Mouse (Mus musculus) liver, embryonic 14.5 days (tissue): ENCODE measurements around the gene Zyx. TPM values are rescaled to one million over a fixed set of nuclear protein-coding genes. Genes with fewer than 3 reads are reported as not detected.

Source experiments
- ATAC-seq: fragments of 200-750 bp; cut with Nextera tagmentation; 2 replicates; pipeline ENCODE4 v1.8.0; 2017; ENCODE audit warnings: moderate number of reproducible peaks, mild to moderate bottlenecking, moderate library complexity; ENCODE audit not compliant: insufficient read depth
- DNase-seq, 3 experiments: peaks; one replicate each; pipeline ENCODE4 v3.0.0-alpha.2; 2012 to 2013; ENCODE audit warnings: low read depth in 3 of 3, low spot score in 3 of 3
- H3K27ac ChIP-seq: fragments of 300-500 bp; sonication (generic); 2 replicates; pipeline ENCODE4 v1.5.1; 2014; ENCODE audit warnings: moderate library complexity, mild to moderate bottlenecking, control low read depth, inconsistent platforms
- H3K27me3 ChIP-seq: fragments of 300-500 bp; sonication (generic); 2 replicates; pipeline ENCODE4 v1.6.1; 2014; ENCODE audit warnings: mild to moderate bottlenecking, low read length, moderate library complexity; ENCODE audit not compliant: control insufficient read depth, insufficient read depth
- H3K36me3 ChIP-seq: fragments of 300-500 bp; sonication (generic); replicated peaks from 2 replicates; pipeline ENCODE4 v1.6.1; 2014; ENCODE audit warnings: low read depth; ENCODE audit not compliant: control insufficient read depth, insufficient read depth
- H3K4me1 ChIP-seq, 2 experiments: fragments of 200-500 bp in 1 of 2; fragments of 300-500 bp in 1 of 2; sonication (generic) in 1 of 2; replicated peaks; 2 replicates each; pipeline ENCODE4 v1.6.1; 2012 to 2014; ENCODE audit warnings: antibody characterized with exemption in 1 of 2, inconsistent platforms in 1 of 2, low read length in 1 of 2; ENCODE audit not compliant: control insufficient read depth in 2 of 2, insufficient read depth in 2 of 2
- H3K4me2 ChIP-seq: fragments of 300-500 bp; sonication (generic); 2 replicates; pipeline ENCODE4 v1.6.1; 2014; ENCODE audit warnings: low read depth, mild to moderate bottlenecking, control low read depth, moderate library complexity
- H3K4me3 ChIP-seq, 2 experiments: fragments of 200-500 bp in 1 of 2; fragments of 300-500 bp in 1 of 2; sonication (generic) in 1 of 2; 2 replicates each; pipeline ENCODE4 v1.5.1; 2012 to 2014; ENCODE audit warnings: low read depth in 2 of 2, low read length in 2 of 2, mild to moderate bottlenecking in 2 of 2, control low read depth in 1 of 2, inconsistent platforms in 1 of 2, moderate library complexity in 1 of 2; ENCODE audit not compliant: insufficient read depth in 1 of 2
- H3K9ac ChIP-seq: fragments of 300-500 bp; sonication (generic); replicated peaks from 2 replicates; pipeline ENCODE4 v1.6.1; 2014; ENCODE audit warnings: mild to moderate bottlenecking, control low read depth, moderate library complexity
- H3K9me3 ChIP-seq: fragments of 300-500 bp; sonication (generic); 2 replicates; pipeline ENCODE4 v1.6.1; 2016; ENCODE audit warnings: low read length, mixed read lengths; ENCODE audit not compliant: control insufficient read depth
- CTCF ChIP-seq: IDR thresholded peaks from 2 replicates; pipeline ENCODE4 v1.5.1; 2016; ENCODE audit warnings: antibody characterized with exemption, low read depth, control low read depth
- EP300 ChIP-seq: IDR thresholded peaks from 2 replicates; pipeline ENCODE4 v1.6.1; 2016; ENCODE audit warnings: antibody characterized with exemption, low read depth
- WGBS: fragments of 180-500 bp; shearing (Covaris S2); extraction: QIAGEN DNeasy Blood & Tissue Kit; methylation state at CpG from one replicate; pipeline ENCODE4 v1.1.7; 2014; ENCODE audit not compliant: insufficient replicate concordance; 5-methylcytosine and 5-hydroxymethylcytosine counted together
- polyA plus RNA-seq, 2 experiments: library from polyadenylated mRNA; depleted of rRNA in 1 of 2; stranded (reverse) in 1 of 2; unstranded in 1 of 2; fragments of >200 nt; fragmentation: Nextera tagmentation in 1 of 2; extraction: Ambion mirVana in 1 of 2; gene quantifications; 2 replicates each; pipeline versions ENCODE4 v1.2.1 to v1.2.3; 2012 to 2014

The Zyx gene
- polyA plus RNA-seq, 2 experiments: 26.7 to 30.2 TPM

- Histone ChIP-seq H3K4me3 (no peak overlapping the region), H3K27ac (no peak overlapping the region), H3K36me3 (no peaks in the 10 kb centered on the region), H3K4me1 (peaks cover 0 to 6% of the 10 kb centered on the region in 2 experiments; a peak in 2 of 4 replicates), H3K9me3 (no peaks in the 10 kb centered on the region), H3K27me3 (no peaks in the 10 kb centered on the region), H3K4me2 (no peak overlapping the region), H3K9ac (no peak overlapping the region)
- no peak for DNase-seq
- ATAC-seq: no peak
- TF ChIP-seq CTCF (no peak), EP300 (no peak)
- WGBS: 65% methylated on average over 6 of the region's 6 CpGs
Observed at GRCm38 (mm10) chr6:42365215-42365614, 15.8 kb downstream of the Zyx start.

- Histone ChIP-seq H3K4me3 (no peak overlapping the region), H3K27ac (no peak overlapping the region), H3K27me3 (no peaks in the 10 kb centered on the region), H3K9ac (no peak overlapping the region), H3K4me1 (peaks cover 0 to 2% of the 10 kb centered on the region in 2 experiments; a peak in 1 of 4 replicates), H3K36me3 (no peaks in the 10 kb centered on the region), H3K4me2 (no peak overlapping the region), H3K9me3 (no peaks in the 10 kb centered on the region)
- DNase-seq (no peak), ATAC-seq (no peak)
- TF ChIP-seq EP300 (no peak), CTCF (no peak)
- WGBS: 51% methylated on average over 3 of the region's 3 CpGs
Observed at GRCm38 (mm10) chr6:42369870-42370269, 20.4 kb downstream of the Zyx start.

GRCm38 (mm10) chr6:42370630-42371363 lies 21.4 kb downstream of the Zyx start:
- no peak overlapping the region for H3K4me2 ChIP-seq
- H3K9ac ChIP-seq: no peak overlapping the region
- H3K4me3 ChIP-seq: no peak overlapping the region
- H3K36me3 ChIP-seq: no peaks in the 10 kb centered on the region
- TF ChIP-seq EP300: no peak
- no peak for TF ChIP-seq CTCF
- DNase-seq (no peak), ATAC-seq (no peak)
- H3K9me3 ChIP-seq: no peaks in the 10 kb centered on the region
- no peak overlapping the region for H3K27ac ChIP-seq
- peaks cover 0 to 2% of the 10 kb centered on the region in 2 experiments; a peak in 1 of 4 replicates for H3K4me1 ChIP-seq
- 50% methylated on average over 4 of the region's 4 CpGs for WGBS
- no peaks in the 10 kb centered on the region for H3K27me3 ChIP-seq

- Histone ChIP-seq H3K27ac (no peak overlapping the region), H3K27me3 (no peaks in the 10 kb centered on the region), H3K4me1 (peaks cover 0 to 2% of the 10 kb centered on the region in 2 experiments; a peak in 2 of 4 replicates), H3K9me3 (no peaks in the 10 kb centered on the region), H3K4me3 (no peak overlapping the region), H3K9ac (no peak overlapping the region), H3K4me2 (peak overlapping the region; percentile 61), H3K36me3 (no peaks in the 10 kb centered on the region)
- TF ChIP-seq EP300 (no peak), CTCF (no peak)
- 26% methylated on average over 3 of the region's 3 CpGs for WGBS
- DNase-seq (no peak), ATAC-seq (no peak)
Observed at GRCm38 (mm10) chr6:42372001-42372400, 22.6 kb downstream of the Zyx start.

- ATAC-seq: peak; percentile 7; the same call in 1 of the 2 replicates
- no peak overlapping the region for H3K27ac ChIP-seq
Observed at GRCm38 (mm10) chr6:42372421-42372815, 23.0 kb downstream of the Zyx start.

More at GRCm38 (mm10) chr6:42372421-42372815, 23.0 kb downstream of the Zyx start:
- Histone ChIP-seq H3K4me1 (peaks cover 0 to 2% of the 10 kb centered on the region in 2 experiments; a peak in 2 of 4 replicates), H3K9me3 (no peaks in the 10 kb centered on the region), H3K36me3 (no peaks in the 10 kb centered on the region), H3K4me3 (peak overlapping the region in 1 of 2 experiments; percentile 15; a peak in 1 of 4 replicates), H3K9ac (no peak overlapping the region), H3K4me2 (peak overlapping the region; percentile 61), H3K27me3 (no peaks in the 10 kb centered on the region)
- no peak for DNase-seq
- 44% methylated on average over 9 of the region's 9 CpGs for WGBS
- TF ChIP-seq EP300: no peak
- TF ChIP-seq CTCF: no peak
